Mouse (Mus musculus): ENCODE data around the gene Col19a1. TPM values are rescaled to one million over a fixed set of nuclear protein-coding genes. Genes with fewer than 3 reads are reported as not detected.

Gene Col19a1
- polyA plus RNA-seq, 1 experiment: not detected

GRCm38 (mm10) chr1:24452572-24453269, 134.6 kb downstream of the Col19a1 start:
- Histone ChIP-seq H3K4me1 (ENCODE audit: control insufficient read depth, insufficient read depth, low read length) (no peaks in the 10 kb centered on the region), H3K4me3 (ENCODE audit: low read depth, low read length) (no peak overlapping the region), H3K36me3 (ENCODE audit: control insufficient read depth, insufficient read depth, low read length, poor library complexity, severe bottlenecking) (no peaks in the 10 kb centered on the region), H3K27me3 (ENCODE audit: control insufficient read depth, insufficient read depth, low read length, poor library complexity, severe bottlenecking) (no peaks in the 10 kb centered on the region), H3K9ac (ENCODE audit: low read depth, poor library complexity, severe bottlenecking) (no peak overlapping the region), H3K9me3 (replicated peaks; ENCODE audit: control insufficient read depth, insufficient read depth, low read length, poor library complexity, severe bottlenecking) (no peaks in the 10 kb centered on the region), H3K27ac (ENCODE audit: insufficient read depth, low read length) (no peak overlapping the region)
- TF ChIP-seq POLR2A (IDR thresholded peaks at IDR 0.05; ENCODE audit: insufficient read depth, low read length) (no peak), EP300 (IDR thresholded peaks at IDR 0.05; ENCODE audit: insufficient read depth, low read depth, low read length) (no peak), CTCF (IDR thresholded peaks at IDR 0.05; ENCODE audit: low read depth, low read length) (no peak)

DNA sequence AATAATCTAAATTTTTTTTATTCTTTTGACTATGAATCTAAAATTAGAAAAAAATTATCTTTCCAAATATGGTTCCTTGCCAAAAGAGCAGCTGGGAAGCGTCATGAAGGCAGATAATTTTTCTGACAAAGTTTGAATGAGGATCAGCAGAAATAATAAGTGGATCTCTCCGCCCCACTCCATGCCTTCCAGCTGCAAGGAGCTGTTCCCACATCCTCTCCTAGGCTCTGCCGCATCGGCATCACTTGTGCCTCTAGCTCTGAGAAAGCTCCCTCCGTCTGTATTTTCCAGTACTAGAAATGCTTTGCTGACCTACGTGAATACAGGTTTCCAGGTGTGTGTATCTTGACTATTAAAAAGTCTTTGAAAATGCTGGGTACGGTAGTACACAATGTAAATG, 135.1 kb downstream of the Col19a1 start:
- Histone ChIP-seq H3K36me3 (ENCODE audit: control insufficient read depth, insufficient read depth, low read length, poor library complexity, severe bottlenecking) (no peaks in the 10 kb centered on the region), H3K9ac (ENCODE audit: low read depth, poor library complexity, severe bottlenecking) (no peak overlapping the region), H3K27ac (ENCODE audit: insufficient read depth, low read length) (no peak overlapping the region), H3K9me3 (replicated peaks; ENCODE audit: control insufficient read depth, insufficient read depth, low read length, poor library complexity, severe bottlenecking) (no peaks in the 10 kb centered on the region), H3K4me1 (ENCODE audit: control insufficient read depth, insufficient read depth, low read length) (no peaks in the 10 kb centered on the region), H3K27me3 (ENCODE audit: control insufficient read depth, insufficient read depth, low read length, poor library complexity, severe bottlenecking) (no peaks in the 10 kb centered on the region), H3K4me3 (ENCODE audit: low read depth, low read length) (no peak overlapping the region)
- TF ChIP-seq POLR2A (IDR thresholded peaks at IDR 0.05; ENCODE audit: insufficient read depth, low read length): no peak
- TF ChIP-seq CTCF (IDR thresholded peaks at IDR 0.05; ENCODE audit: low read depth, low read length): no peak
- TF ChIP-seq EP300 (IDR thresholded peaks at IDR 0.05; ENCODE audit: insufficient read depth, low read depth, low read length): no peak

DNA sequence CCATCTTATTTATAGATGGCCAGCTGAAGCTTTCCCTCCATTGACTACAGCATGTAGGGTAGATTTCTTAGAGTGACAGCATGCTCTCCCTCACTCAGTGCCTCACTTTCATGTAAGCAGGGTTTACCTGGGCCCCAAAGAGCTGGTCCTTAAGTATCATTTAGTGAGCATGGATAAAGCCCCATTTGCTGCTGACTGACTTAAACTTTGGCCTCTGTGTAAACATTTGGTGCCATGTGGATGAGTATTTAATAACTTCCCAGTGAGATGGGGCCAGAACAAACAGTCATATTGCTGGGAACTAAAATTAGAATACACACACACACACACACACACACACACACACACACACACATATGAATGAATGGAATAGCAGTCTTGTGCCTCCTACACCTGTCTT, 149.8 kb downstream of the Col19a1 start:
- H3K4me1 ChIP-seq (ENCODE audit: control insufficient read depth, insufficient read depth, low read length): no peaks in the 10 kb centered on the region

DNA sequence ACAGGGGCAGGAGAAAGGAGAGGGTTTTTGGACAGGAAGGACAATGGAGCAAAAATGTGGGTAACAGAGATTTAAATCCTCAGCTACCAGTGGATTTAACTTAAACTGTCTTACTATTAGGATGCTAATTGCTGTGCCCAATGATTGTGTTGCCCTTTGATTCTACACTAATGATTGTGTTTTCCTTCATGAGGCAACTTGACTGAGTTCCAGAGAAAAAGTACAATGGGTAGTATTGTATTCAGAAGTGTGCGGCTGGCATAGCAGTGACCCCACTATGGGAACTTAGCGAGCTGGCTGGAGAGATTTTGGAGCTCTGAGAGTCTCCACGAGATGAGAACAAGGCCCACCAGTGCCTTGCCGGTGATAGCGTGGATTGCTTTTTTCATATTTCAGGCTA, 159.0 kb downstream of the Col19a1 start:
- H3K36me3 ChIP-seq (ENCODE audit: control insufficient read depth, insufficient read depth, low read length, poor library complexity, severe bottlenecking): no peaks in the 10 kb centered on the region
- H3K9me3 ChIP-seq (replicated peaks; ENCODE audit: control insufficient read depth, insufficient read depth, low read length, poor library complexity, severe bottlenecking): no peaks in the 10 kb centered on the region
- no peak overlapping the region for H3K9ac ChIP-seq (ENCODE audit: low read depth, poor library complexity, severe bottlenecking)
- H3K4me1 ChIP-seq (ENCODE audit: control insufficient read depth, insufficient read depth, low read length): no peaks in the 10 kb centered on the region
- H3K27me3 ChIP-seq (ENCODE audit: control insufficient read depth, insufficient read depth, low read length, poor library complexity, severe bottlenecking): no peaks in the 10 kb centered on the region
- no peak for TF ChIP-seq CTCF (IDR thresholded peaks at IDR 0.05; ENCODE audit: low read depth, low read length)
- no peak for TF ChIP-seq POLR2A (IDR thresholded peaks at IDR 0.05; ENCODE audit: insufficient read depth, low read length)
- TF ChIP-seq EP300 (IDR thresholded peaks at IDR 0.05; ENCODE audit: insufficient read depth, low read depth, low read length): no peak
- no peak overlapping the region for H3K27ac ChIP-seq (ENCODE audit: insufficient read depth, low read length)
- H3K4me3 ChIP-seq (ENCODE audit: low read depth, low read length): no peak overlapping the region

More for the DNA sequence above, 149.8 kb downstream of the Col19a1 start:
- Histone ChIP-seq H3K9me3 (replicated peaks; ENCODE audit: control insufficient read depth, insufficient read depth, low read length, poor library complexity, severe bottlenecking) (no peaks in the 10 kb centered on the region), H3K36me3 (ENCODE audit: control insufficient read depth, insufficient read depth, low read length, poor library complexity, severe bottlenecking) (no peaks in the 10 kb centered on the region), H3K9ac (ENCODE audit: low read depth, poor library complexity, severe bottlenecking) (no peak overlapping the region), H3K4me3 (ENCODE audit: low read depth, low read length) (no peak overlapping the region), H3K27ac (ENCODE audit: insufficient read depth, low read length) (no peak overlapping the region), H3K27me3 (ENCODE audit: control insufficient read depth, insufficient read depth, low read length, poor library complexity, severe bottlenecking) (no peaks in the 10 kb centered on the region)
- no peak for TF ChIP-seq POLR2A (IDR thresholded peaks at IDR 0.05; ENCODE audit: insufficient read depth, low read length)
- no peak for TF ChIP-seq EP300 (IDR thresholded peaks at IDR 0.05; ENCODE audit: insufficient read depth, low read depth, low read length)
- TF ChIP-seq CTCF (IDR thresholded peaks at IDR 0.05; ENCODE audit: low read depth, low read length): no peak

- Histone ChIP-seq H3K4me1 (ENCODE audit: control insufficient read depth, insufficient read depth, low read length) (no peaks in the 10 kb centered on the region), H3K9ac (ENCODE audit: low read depth, poor library complexity, severe bottlenecking) (no peak overlapping the region), H3K27me3 (ENCODE audit: control insufficient read depth, insufficient read depth, low read length, poor library complexity, severe bottlenecking) (no peaks in the 10 kb centered on the region), H3K27ac (ENCODE audit: insufficient read depth, low read length) (no peak overlapping the region), H3K9me3 (replicated peaks; ENCODE audit: control insufficient read depth, insufficient read depth, low read length, poor library complexity, severe bottlenecking) (no peaks in the 10 kb centered on the region), H3K36me3 (ENCODE audit: control insufficient read depth, insufficient read depth, low read length, poor library complexity, severe bottlenecking) (no peaks in the 10 kb centered on the region), H3K4me3 (ENCODE audit: low read depth, low read length) (no peak overlapping the region)
- TF ChIP-seq CTCF (IDR thresholded peaks at IDR 0.05; ENCODE audit: low read depth, low read length) (peak; percentile 53), POLR2A (IDR thresholded peaks at IDR 0.05; ENCODE audit: insufficient read depth, low read length) (no peak)
Observed at GRCm38 (mm10) chr1:24378125-24378821, 209.0 kb downstream of the Col19a1 start.

GRCm38 (mm10) chr1:24374902-24375301, 212.4 kb downstream of the Col19a1 start:
- no peaks in the 10 kb centered on the region for H3K9me3 ChIP-seq (replicated peaks; ENCODE audit: control insufficient read depth, insufficient read depth, low read length, poor library complexity, severe bottlenecking)
- no peak overlapping the region for H3K27ac ChIP-seq (ENCODE audit: insufficient read depth, low read length)
- no peak for TF ChIP-seq CTCF (IDR thresholded peaks at IDR 0.05; ENCODE audit: low read depth, low read length)
- TF ChIP-seq POLR2A (IDR thresholded peaks at IDR 0.05; ENCODE audit: insufficient read depth, low read length): no peak
- TF ChIP-seq EP300 (IDR thresholded peaks at IDR 0.05; ENCODE audit: insufficient read depth, low read depth, low read length): no peak
- no peaks in the 10 kb centered on the region for H3K4me1 ChIP-seq (ENCODE audit: control insufficient read depth, insufficient read depth, low read length)
- no peaks in the 10 kb centered on the region for H3K36me3 ChIP-seq (ENCODE audit: control insufficient read depth, insufficient read depth, low read length, poor library complexity, severe bottlenecking)
- no peaks in the 10 kb centered on the region for H3K27me3 ChIP-seq (ENCODE audit: control insufficient read depth, insufficient read depth, low read length, poor library complexity, severe bottlenecking)
- H3K9ac ChIP-seq (ENCODE audit: low read depth, poor library complexity, severe bottlenecking): no peak overlapping the region
- H3K4me3 ChIP-seq (ENCODE audit: low read depth, low read length): no peak overlapping the region
